Mouse (Mus musculus) urinary bladder, adult 18-20 months (tissue): ENCODE data around the gene Sdk1.
"Not testable (repeated sequence)": the region's sequence is repeated elsewhere in the genome, so short reads cannot be mapped to it uniquely, and the experiment has no call there.

Experiments used
- DNase-seq, 2 experiments: peaks; one replicate each; pipeline ENCODE4 v3.0.0; 2022; ENCODE audit warnings: low spot score in 2 of 2, mixed read lengths in 2 of 2

Sdk1 gene

DNA sequence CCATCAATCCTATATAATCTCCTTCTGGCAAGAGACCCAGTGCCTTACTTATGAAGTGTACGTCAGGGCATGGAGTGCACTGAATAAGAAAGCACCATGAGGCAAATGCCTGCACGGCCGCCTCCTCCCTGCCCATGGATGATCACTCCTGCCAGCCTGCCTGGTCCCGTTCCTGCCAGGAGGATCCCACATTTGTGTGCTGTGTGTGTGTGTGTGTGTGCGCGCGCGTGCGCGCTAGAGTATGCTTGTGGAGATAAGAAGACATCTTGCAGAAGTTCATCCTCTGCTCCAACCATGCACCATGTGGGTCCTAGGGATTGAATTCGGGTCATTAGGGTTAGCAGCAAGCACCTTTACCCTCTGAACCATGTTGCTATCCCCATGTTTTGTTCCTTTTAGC is 395.1 kb downstream of the Sdk1 start:
- DNase-seq, result no peak

DNA sequence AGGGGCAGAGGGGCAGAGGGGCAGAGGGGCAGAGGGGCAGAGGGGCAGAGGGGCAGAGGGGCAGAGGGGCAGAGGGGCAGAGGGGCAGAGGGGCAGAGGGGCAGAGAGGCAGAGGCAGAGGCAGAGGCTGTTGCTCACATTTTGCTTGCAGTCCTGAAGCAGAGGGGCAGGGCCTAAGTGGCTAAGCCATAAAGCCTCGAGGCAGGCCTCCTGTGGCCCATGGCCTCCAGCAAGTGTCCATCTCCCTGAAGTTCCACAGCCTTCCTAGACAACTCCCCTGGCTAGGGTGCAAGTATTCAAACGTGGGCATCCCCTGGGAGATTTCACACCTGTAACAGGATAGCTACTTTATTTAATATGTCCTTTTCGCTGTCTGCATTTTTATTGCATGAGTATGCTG is 395.8 kb downstream of the Sdk1 start:
- not testable (repeated sequence) for DNase-seq

DNA sequence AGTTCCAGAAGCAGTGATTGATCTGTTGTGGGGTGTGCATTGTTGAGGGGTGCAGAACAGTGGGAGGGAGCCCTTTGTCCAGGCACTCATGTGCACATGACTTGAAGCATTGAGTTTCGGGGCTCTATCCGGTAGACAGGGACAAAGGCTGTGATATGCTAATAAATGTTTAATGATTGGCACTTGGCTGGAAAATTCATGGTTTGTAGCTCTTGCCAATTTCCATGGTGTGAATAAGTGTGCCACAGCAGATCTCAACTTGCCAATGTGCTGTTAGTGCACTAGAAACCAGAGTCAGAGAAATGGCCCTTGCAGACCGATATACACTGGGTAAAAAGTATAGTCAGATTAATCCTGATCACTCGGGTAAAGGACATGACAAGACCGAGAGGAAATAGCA is 404.4 kb downstream of the Sdk1 start:
- no peak for DNase-seq

DNA sequence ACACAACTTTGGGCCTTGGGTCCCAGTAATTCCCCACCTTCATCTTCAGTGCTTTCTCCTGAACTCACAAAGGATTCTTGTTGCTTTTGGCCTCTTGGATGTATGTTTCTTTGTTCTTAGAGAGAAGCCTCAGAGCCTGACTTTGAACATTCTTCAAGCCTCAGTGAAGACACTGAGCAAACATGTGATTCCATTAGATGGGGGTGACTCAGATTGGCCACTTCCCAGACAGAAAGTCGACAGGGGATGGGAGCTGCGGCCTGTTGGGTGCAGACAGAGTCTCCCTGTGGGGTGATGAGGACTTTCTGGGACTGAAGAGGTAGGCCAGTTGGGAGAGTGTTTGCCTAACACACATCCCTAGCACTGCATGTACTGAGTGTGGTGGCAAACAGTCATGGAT is 405.3 kb downstream of the Sdk1 start:
- DNase-seq, result no peak

DNA sequence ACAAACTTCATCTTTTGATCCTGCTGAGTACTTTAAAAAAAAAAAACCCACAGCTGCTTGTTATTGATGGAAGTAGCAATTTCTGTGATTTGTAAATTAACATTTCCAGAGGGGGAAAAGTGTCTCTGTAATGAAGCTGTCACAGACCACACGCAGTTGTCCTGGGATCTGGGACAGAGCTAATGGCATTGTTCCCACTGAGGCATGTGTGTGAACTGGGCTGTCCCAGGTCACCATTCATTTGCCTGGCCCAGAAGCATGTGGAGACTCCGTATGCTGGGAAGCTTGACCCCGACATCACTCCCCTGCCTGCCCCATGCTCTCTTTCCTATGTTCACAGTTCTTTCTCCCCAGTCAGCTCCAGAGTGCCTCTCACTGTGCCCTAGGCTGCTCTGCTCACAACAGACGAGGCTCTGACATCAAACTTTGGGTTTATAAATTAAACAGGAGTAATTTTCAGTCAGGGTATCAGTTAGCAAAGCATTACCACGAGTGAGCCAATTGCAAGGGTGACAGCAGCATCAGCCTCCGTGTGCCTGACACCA is 408.6 kb downstream of the Sdk1 start:
- no peak for DNase-seq

DNA sequence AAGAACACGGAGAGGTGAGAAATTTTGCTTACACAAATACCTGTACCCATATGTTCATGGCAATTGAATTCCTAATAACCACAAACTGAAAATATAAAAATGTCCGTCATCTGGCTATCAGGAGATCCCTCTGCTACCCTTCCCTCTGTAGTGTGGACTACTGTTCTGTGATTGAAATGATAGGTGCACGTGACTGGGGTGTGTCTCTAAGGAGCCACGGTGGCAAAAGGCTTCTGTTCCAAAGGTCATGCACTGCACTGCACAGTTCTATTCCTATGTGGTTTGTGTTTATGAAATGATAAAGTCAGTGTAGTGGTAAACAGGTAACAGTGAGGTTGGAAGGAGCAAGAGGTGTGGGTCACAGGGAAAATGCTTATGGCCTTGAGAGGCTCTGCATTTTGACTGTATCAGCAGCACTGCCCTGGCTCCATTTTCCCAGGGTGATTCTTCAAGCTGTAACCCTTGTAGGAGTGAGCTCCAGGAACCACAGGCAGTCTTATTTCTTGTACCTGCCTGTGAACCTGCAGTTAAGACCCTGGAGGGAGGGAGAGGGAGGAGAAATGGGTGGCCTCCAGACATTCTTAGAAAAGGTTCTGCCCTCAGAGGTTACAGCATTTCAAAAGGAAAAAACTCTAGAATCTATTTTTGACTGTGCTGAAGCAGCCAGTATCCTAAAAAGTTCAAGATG is 410.5 kb downstream of the Sdk1 start:
- no peak for DNase-seq

DNA sequence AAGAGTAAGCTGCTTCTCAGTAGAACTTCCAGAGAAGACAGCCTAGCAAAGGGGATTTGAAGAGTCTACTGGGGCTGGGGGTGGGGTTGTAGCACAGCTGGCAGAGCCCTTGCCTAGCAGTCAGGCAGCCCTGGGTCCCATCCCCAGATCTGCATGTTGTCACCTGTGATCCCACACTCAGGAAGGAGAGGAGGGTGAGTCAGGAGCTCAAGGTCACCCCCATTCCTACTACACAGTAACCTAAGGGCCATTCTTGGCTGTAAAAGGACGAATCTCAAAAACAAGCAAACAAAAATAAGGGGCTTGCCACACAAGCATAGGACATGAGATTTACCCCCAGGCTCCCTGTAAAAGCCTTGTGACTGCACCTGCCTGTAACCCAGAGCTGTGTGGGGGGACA is 435.1 kb downstream of the Sdk1 start:
- DNase-seq, result no peak

DNA sequence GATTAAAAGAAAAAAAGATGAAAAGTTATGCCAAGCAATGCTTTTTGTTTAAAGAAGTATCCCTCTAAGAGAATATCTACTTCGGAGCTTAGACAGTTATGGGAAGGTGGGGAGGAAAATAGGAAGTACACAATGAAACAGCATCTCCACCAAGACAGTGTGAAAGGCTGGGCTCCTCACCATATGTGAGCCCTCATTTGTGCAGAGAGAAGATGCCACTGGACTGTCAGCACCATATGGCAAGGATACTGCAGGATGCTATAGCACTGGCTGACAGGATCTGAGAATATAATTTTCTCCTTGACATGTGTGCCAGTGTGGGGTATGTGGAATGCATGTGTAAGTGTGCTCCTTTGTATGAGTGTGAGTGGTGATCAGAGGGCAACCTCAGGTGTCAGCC is 435.7 kb downstream of the Sdk1 start:
- DNase-seq, result no peak

DNA sequence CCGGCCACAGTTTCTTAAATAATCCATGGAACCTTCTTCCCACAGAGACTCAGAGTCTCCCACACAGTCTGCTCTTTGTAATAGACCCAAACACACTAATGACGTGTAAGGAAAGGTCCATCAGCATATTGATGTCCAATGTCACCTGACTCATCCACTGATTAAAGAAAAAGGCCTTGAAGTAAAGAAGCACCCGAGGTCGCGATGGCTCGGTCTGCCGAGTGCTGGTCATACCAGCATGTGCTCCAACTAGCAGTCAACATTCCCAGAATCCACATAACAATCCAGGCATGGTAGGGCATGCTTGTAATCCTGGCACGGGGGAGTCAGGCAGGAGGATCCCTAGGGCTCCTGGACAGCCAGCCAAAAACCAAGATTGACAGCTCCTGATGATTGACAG is 436.6 kb downstream of the Sdk1 start:
- no peak for DNase-seq

DNA sequence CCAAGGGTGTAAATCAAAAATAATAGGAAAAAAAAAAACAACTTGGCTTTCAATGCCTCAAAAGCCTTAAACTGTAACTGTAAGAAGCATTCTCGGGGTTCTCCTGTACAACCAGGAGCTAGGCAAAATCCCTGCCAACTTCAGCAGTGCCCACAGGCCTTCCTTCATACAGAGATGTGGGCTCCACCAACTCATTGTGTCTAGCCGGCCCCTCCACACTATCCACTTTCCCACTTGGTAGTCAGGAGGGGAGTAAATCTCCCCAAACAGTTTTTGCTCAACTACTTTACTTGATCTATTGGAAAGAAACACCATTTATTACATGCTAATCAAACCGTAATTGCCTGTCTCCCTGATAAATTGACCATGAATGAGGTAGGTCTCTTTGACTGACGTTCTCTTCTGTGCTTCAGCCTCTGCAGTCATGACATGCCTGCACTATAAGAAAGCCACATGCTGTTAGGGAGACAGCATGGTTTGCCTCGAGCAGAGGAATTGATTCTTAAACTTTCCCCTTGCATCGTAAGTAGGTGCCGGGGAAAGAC is 445.7 kb downstream of the Sdk1 start:
- DNase-seq, result no peak

DNA sequence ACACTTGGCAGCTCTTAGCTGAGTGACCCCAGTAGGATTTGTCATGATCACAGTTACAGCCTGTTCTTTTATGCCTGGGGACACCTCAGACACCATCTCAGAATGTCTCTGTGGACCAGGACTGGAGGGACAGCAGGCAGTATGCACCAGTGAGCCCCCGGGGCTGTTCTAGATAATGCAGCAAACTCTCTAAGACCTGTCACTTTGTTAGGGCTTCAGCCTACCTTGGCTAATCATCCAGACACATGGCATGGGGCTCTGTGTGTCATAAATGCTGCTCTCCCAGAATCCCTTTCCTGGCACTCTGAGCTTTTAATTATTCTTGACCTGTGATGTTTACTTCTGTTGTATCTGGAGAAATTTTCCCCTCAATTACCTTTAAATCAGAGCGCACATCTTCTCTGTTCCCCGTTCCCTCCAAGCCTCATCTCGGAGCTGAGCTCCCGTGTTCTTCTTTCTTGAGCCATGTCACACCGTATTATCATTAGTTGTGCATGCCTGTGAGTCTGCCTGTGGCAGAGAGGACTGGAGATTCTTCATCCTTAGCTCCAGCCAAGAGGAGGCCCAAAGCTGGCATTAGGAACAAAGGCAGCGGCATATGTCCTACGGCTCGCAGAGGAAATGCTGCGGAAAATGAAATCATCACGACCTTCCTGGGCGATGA is 448.3 kb downstream of the Sdk1 start:
- no peak for DNase-seq

DNA sequence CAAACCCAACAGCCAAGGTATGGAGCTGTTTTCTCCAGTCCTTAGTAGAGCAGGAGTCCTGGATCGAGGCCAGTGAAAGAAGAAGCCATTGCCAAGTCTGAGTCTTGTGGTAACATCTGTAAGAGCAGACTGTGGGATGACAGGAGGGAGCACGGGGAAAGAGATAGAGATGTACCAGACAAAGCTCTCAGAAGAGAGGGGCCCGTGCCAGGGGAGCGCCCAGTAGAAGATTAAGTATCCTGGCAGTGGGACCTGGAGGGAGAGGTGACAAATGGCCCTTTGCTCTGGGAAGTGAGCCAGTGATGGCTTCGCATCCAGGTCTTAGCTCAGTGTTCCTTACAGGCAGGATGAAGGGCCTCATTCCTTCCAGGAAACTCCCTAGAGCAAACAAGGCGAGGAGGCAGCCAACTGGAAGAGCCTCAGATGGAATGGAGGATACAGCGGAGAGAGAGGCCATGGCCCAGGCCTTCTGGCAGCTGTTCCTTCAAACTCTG is 450.2 kb downstream of the Sdk1 start:
- peak in 1 of 2 experiments; percentile 59 for DNase-seq

DNA sequence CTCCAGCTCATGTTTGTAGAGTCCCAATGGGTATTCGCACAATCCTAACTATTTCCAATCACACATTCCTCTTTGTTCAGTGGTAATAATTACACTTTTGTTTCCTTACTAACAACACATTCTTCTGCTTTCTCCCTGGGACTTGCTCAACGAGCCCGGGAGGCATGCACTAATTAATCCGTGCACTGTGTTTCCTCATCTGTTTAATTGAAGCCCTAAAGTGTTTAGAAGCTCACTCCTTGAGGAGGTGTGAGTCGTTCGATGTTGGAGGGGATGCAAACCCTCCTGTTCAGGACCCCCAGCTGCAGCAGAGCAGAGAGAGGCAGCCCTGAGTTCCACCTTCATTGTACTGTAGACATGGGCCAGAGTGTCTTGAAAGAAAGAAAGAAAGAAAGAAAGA is 452.4 kb downstream of the Sdk1 start:
- no peak for DNase-seq

DNA sequence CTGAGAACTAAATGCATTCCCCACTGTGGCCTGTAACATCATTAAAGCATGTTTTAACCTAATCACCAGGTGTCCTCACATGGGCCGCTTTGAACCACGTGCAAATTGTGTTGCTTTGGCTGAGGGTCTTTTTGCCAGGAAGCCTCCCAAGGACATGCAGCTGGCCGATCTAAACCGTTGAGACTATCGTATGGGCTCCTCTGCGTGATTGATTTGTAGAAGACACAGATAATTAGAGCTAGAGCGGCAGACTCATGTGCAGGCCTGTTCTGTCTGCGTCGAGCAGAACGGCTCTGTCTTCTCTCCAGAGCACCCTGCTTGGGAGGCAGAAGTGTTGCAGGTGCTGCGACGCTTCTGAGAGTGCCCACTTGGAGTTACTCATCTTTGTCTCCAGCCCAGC is 453.6 kb downstream of the Sdk1 start:
- no peak for DNase-seq

DNA sequence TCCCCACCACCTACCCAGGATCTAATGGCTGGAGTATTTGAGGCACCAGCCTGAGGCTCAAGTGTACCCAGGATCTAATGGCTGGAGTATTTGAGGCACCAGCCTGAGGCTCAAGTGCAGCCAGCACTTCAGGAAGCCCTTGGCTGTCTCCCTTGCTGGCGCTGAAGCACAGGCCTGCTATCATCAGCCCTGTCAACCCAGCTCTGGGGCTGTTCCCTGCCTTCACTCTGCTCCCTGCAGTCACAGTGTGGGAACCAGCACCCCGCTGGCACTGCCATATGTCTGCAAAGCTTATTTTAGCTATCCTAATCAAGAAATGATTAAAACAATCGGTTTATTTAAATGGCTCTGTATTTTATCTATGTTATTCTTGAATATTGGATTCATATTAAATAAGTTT is 457.1 kb downstream of the Sdk1 start:
- DNase-seq, result no peak

DNA sequence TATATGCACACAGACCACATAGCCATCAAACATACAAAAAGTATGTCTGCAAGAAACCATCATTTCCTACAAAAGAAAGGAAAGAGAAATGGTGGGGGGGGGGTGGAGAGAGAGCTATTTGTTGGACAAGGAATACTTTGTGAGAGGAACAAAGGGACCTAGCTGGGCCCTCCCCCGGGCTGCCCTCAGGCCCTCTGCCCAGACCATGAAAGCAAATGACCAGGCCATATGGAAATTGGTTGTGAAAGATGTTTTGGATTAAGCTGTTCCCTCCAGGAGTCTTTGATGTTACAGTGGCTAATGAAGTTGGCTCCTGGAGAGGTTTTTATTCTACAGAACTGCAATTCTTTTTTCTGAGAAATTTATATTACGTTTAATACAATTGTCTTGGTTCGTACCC is 479.5 kb downstream of the Sdk1 start:
- DNase-seq, result no peak

DNA sequence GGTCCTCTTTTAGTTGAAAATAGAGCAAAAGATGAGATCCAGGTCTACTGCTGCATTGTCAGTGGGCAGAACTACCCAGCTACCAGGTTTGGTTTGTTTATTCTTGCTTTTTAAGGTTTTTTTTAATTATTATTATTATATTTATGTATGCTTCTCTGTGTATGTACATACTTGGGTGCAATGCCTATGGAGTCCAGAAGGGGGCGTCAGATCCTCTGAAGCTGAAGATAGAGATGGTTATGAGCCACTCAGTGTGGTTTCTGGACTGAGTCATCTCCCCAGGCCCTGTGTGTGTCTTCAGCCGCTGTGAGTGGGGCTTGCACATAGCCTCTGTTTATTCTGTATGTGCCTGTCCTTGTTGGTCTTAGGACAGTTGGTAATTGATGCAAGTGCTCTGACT is 486.7 kb downstream of the Sdk1 start:
- DNase-seq, result no peak

DNA sequence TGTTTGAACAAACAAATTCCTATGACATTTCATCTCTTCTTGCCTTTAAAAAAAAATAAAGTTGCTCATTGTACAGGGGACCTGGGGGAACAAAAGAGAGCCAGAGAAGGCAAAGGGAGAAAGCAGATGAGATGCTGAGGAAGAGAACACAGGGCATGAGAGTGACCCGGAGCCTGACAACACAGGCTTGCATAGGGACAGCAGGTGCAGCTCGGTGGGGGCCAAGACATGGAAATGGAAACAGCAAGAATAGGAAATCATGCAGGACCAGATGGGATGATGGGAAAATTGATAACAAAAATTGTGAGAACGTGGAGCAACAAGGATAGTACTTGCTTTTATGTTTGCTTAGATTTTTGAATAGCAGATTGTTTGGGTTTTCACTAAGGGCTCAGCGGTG is 488.7 kb downstream of the Sdk1 start:
- DNase-seq, result no peak

DNA sequence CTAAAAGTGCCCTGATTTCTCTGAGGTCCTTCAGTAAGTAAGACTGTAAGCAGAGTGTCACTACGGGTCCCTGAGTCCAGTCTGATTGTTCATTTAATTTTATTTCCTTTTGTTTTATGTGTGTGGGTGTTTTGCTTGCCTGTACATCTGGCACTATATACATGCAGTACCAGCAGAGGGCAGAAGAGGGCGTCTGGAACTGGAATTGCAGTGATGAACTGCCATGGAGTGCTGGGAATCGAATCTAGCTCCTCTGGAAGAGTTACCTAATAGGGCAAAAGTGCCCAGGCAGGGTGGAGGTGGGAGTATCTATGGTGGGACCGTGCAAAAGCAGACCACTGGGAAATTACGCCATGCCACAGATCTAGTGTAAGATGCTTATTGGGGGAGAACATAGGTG is 497.4 kb downstream of the Sdk1 start:
- no peak for DNase-seq

DNA sequence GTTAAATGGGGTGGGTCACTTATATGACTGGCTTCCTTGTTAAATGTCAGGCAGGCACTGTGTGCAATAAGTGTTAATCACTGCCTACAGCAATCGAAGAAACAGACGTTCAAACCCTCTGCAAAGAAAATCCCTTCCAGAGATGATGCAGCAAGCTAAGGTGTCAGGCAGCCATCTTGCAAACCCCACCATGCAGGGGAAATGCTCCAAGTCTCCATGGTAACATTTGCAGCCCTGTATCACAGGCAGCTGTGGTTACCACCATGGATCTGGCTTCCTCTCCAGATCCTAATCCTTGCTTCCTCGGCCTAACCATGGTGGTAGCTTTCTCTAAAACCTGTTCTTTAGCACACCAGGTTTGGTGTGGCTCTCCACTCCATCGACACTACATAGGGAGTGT is 507.5 kb downstream of the Sdk1 start:
- DNase-seq, result no peak

DNA sequence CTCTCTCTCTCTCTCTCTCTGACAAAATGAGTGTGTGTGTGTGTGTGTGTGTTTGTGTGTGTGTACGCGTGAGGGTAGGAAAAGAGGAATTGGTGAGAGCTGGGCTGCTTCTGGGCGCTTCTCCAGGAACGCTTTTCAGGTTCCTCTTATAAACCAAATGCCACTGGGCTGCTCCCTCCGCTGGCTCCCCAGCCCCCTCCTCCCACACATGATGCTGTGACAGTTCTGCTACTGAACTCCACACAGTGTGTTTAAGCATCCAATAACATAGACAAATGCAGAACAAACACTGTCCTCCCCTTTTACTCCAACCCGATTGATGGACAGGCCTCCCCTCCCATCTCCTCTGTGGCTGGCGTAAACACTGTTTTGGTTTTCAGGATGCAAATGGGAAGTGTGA is 513.0 kb downstream of the Sdk1 start:
- no peak for DNase-seq

DNA sequence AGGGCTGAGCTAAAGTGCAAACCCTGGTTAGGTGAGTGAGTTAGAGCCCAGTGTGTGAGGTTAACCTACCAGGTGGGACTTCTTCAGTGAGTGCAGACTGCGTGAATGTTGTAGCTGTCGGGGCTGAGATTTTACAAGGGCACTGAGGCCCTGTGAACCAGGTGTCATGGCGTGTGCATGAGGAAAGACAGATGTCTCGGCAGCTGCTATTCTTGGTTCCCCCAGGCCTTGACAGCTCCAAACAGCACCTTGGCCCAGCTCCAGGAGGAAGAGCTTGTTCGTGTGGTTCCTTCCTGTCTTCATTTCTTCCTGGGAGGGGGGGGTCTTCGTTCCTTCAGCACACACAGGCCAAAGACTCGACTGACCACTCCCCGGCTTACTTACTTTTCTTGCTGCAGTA is 517.6 kb downstream of the Sdk1 start:
- DNase-seq, result no peak

DNA sequence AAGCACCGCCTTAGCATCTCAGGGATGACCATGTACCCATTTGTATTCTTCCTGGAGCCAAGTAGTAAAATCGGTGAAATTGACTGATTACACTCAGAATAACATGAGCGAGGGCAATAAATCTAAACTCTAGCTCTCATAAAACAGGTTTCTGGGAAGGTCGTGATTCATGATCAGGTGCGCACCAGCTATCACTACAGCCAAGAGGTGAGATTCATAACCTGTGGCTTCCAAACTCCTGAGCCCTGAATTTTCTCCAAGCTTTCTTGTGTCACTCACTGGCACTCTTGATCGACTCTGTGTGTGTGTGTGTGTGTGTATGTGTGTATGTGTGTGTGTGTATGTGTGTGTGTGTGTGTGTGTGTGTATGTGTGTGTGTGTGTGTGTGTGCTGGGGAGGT is 522.8 kb downstream of the Sdk1 start:
- peak in 1 of 2 experiments; percentile 16 for DNase-seq
